Mouse (Mus musculus) kidney, adult 2 months (tissue): Measurements from ENCODE around the gene Eif2ak2. TPM values are rescaled to one million over a fixed set of nuclear protein-coding genes. Genes with fewer than 3 reads are reported as not detected.

ENCODE experiments used
- DNase-seq: peaks from one replicate; pipeline ENCODE4 v3.0.0; 2021
- H3K27ac ChIP-seq: fragments of 200-500 bp; 2 replicates; pipeline ENCODE4 v1.5.1; 2012; ENCODE audit warnings: low read depth, low read length, control low read depth, inconsistent platforms; ENCODE audit not compliant: insufficient read depth
- H3K27me3 ChIP-seq: fragments of 200-500 bp; replicated peaks from 2 replicates; pipeline ENCODE4 v1.6.1; 2012; ENCODE audit warnings: mild to moderate bottlenecking, moderate library complexity, low read length, inconsistent platforms; ENCODE audit not compliant: control insufficient read depth, insufficient read depth
- H3K36me3 ChIP-seq: fragments of 200-500 bp; 2 replicates; pipeline ENCODE4 v1.6.1; 2012; ENCODE audit warnings: mild to moderate bottlenecking, moderate library complexity, low read length, inconsistent platforms; ENCODE audit not compliant: control insufficient read depth, insufficient read depth
- H3K4me1 ChIP-seq: fragments of 200-500 bp; 2 replicates; pipeline ENCODE4 v1.6.1; 2011; ENCODE audit warnings: low read length; ENCODE audit not compliant: control insufficient read depth, insufficient read depth
- H3K4me3 ChIP-seq: fragments of 200-500 bp; 2 replicates; pipeline ENCODE4 v1.5.1; 2011; ENCODE audit warnings: mild to moderate bottlenecking, low read depth, low read length, control low read depth; ENCODE audit not compliant: insufficient read depth
- CTCF ChIP-seq: fragments of 200-500 bp; conservative IDR thresholded peaks from 2 replicates; pipeline ENCODE4 v1.5.1; 2011; ENCODE audit warnings: low read depth, mild to moderate bottlenecking, control low read depth, low read length, moderate library complexity, mixed read lengths; ENCODE audit not compliant: insufficient read depth, insufficient read length
- POLR2A ChIP-seq: fragments of 200-500 bp; IDR thresholded peaks from one replicate; pipeline ENCODE4 v1.6.1; 2011; ENCODE audit warnings: low read depth, low read length, control low read depth
- WGBS: fragments of 180-500 bp; shearing (Covaris S2); methylation state at CpG from one replicate; pipeline ENCODE4 v1.1.7; 2018; 5-methylcytosine and 5-hydroxymethylcytosine counted together
- polyA plus RNA-seq: library from polyadenylated mRNA; depleted of rRNA; stranded (reverse); fragments of >200 nt; gene quantifications from 2 replicates; pipeline ENCODE4 v1.2.3, GENCODE M21; 2012

The Eif2ak2 gene
- polyA plus RNA-seq, 1 experiment, result 5.6 TPM

DNA sequence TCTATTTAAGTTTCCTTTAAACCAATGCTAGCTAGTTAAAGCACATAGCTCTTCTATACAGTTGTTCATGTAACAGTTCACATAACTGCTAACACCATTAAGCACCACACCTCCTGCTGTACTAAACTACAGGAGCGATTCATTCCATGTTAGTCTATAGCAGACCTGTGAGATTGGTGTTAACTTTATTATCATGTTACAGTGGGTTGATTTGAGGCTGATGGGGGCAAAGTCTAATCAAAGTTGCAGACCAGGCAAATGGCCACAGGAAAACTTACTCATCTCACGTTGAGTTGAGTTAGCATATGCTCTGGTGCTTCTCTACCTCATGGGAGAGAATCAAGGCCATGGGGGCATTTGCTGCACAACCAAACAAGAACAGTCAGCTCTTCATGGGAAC lies 27.0 kb upstream of the Eif2ak2 start:
- 61% methylated on average over 2 of the region's 2 CpGs for WGBS
- no peak for DNase-seq
- H3K27ac ChIP-seq, result no peak overlapping the region
- TF ChIP-seq CTCF (no peak), POLR2A (no peak)
- no peaks in the 10 kb centered on the region for H3K4me1 ChIP-seq
- H3K27me3 ChIP-seq, result no peaks in the 10 kb centered on the region; the same call in 1 of the 2 replicates
- no peaks in the 10 kb centered on the region for H3K36me3 ChIP-seq
- H3K4me3 ChIP-seq, result no peak overlapping the region

- TF ChIP-seq POLR2A (no peak), CTCF (no peak)
- Histone ChIP-seq H3K36me3 (no peaks in the 10 kb centered on the region), H3K27ac (no peak within 1 kb of the TSS), H3K4me1 (no peaks in the 10 kb centered on the region), H3K27me3 (no peaks in the 10 kb centered on the region; the same call in 1 of the 2 replicates), H3K4me3 (no peak within 1 kb of the TSS)
- 81% methylated on average over 5 of the region's 5 CpGs for WGBS
- no peak for DNase-seq
Observed at GRCm38 (mm10) chr17:78906892-78907291, 24.5 kb upstream of the Eif2ak2 start, which contains the start of gene Sult6b1. TSS of gene Sult6b1 (minus strand) at chr17:78906992.

DNA sequence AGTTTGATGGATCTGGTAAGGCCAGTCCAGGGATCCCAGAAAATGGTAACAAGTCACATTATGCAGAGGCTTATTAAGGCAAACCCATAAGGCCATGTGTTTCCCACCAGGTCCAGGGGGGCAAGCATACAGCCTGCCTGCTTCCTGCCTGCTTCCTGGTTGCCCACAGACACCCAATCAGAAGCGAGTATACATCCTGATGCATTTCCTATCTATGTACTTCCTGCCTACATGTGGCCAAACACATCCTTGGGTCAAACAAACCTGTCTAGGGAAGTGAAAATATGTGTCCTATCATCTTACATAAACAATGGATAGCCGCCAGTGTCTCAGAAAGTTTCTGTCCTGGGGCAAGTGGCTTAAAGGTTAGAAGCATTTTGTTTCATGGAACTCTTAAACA lies 20.8 kb upstream of the Eif2ak2 start:
- Histone ChIP-seq H3K27ac (no peak overlapping the region), H3K36me3 (no peaks in the 10 kb centered on the region), H3K27me3 (no peaks in the 10 kb centered on the region; the same call in 1 of the 2 replicates), H3K4me1 (no peaks in the 10 kb centered on the region), H3K4me3 (no peak overlapping the region)
- WGBS, result 63% methylated on average over 2 of the region's 2 CpGs
- TF ChIP-seq POLR2A (no peak), CTCF (no peak)
- DNase-seq, result no peak

DNA sequence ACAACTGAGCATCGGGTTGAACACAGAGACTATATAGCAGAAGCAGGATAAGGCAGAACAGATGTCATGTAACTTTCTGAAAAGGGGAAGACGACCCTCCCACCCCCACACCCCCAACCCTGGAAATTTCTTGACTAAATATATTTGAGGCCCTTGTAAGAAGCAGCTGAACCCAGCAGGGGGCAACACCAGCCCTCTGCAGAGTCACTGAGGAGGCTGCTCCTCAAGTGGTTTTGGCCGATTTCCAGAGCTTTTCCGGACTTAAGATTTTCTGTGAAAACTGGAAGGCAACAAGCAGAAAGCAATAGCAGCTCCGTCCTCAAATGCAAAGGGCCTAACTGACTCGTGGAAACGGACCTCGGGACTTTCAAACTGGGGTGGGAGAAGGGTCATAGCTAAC lies 13.0 kb upstream of the Eif2ak2 start:
- H3K27me3 ChIP-seq, result no peaks in the 10 kb centered on the region
- H3K4me1 ChIP-seq, result no peaks in the 10 kb centered on the region
- TF ChIP-seq POLR2A, result no peak
- peak; percentile 64 for TF ChIP-seq CTCF
- no peaks in the 10 kb centered on the region for H3K36me3 ChIP-seq
- no peak overlapping the region for H3K27ac ChIP-seq
- peak overlapping the region; percentile 35 for H3K4me3 ChIP-seq
- WGBS, result 7% methylated on average over 8 of the region's 8 CpGs
- DNase-seq, result peak; percentile 70

GRCm38 (mm10) chr17:78894991-78895390 lies 12.6 kb upstream of the Eif2ak2 start:
- H3K27me3 ChIP-seq, result no peaks in the 10 kb centered on the region
- no peaks in the 10 kb centered on the region for H3K4me1 ChIP-seq
- no peak overlapping the region for H3K4me3 ChIP-seq
- 76% methylated on average over 7 of the region's 7 CpGs for WGBS
- no peak overlapping the region for H3K27ac ChIP-seq
- H3K36me3 ChIP-seq, result no peaks in the 10 kb centered on the region
- no peak for TF ChIP-seq POLR2A
- no peak for TF ChIP-seq CTCF
- DNase-seq, result no peak

DNA sequence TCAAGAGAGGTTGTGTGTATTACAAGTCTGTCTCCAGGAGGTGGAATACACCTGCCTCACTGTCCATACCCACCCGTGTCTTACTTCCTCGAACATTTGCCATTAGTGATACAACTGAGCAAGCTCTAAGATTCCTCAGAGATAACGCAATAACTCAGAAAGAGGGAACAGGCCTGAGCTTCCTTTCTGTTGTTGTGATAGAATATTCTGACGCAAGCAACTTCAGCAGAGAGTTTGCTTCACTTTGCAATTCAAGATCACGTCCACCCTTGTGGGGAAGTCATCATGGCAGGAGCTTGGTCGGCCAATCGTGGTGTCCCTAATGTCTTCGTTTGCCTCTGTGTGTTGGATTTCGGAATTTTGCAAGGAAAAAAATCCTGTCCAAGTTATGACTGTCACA lies 8.6 kb upstream of the Eif2ak2 start:
- no peak for TF ChIP-seq POLR2A
- no peak for TF ChIP-seq CTCF
- no peaks in the 10 kb centered on the region for H3K27me3 ChIP-seq
- DNase-seq, result no peak
- H3K4me1 ChIP-seq, result no peaks in the 10 kb centered on the region
- H3K27ac ChIP-seq, result no peak overlapping the region
- 81% methylated on average over 9 of the region's 9 CpGs for WGBS
- no peaks in the 10 kb centered on the region for H3K36me3 ChIP-seq
- no peak overlapping the region for H3K4me3 ChIP-seq

GRCm38 (mm10) chr17:78889184-78889583 lies 6.8 kb upstream of the Eif2ak2 start:
- Histone ChIP-seq H3K4me3 (no peak overlapping the region), H3K4me1 (no peaks in the 10 kb centered on the region), H3K27ac (no peak overlapping the region), H3K36me3 (no peaks in the 10 kb centered on the region), H3K27me3 (no peaks in the 10 kb centered on the region)
- TF ChIP-seq CTCF, result no peak
- TF ChIP-seq POLR2A, result no peak
- no peak for DNase-seq
- WGBS, result 50% methylated on average over 3 of the region's 3 CpGs

DNA sequence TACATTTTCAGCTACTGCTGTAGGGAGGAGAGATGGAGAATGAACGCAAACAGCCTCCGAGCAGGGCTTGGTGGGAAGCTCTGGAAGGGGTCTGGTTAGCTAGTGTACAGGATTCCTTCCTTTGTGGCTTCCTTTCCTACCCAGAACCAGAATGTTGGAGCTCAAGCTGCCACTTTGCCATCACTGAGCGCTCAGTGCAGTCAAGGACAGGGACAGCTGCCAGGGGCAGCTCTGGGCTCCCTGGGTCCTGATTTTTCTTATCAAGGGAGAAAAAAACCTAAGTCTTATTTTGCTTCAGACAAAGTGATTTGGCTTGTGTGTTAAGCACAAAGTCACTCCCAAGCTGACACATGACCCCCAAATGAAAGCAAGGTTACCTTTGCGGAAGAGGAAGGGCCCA lies 6.2 kb upstream of the Eif2ak2 start:
- TF ChIP-seq CTCF (no peak), POLR2A (no peak)
- DNase-seq, result no peak
- WGBS, result 89% methylated on average over 4 of the region's 4 CpGs
- Histone ChIP-seq H3K4me1 (no peaks in the 10 kb centered on the region), H3K27ac (no peak overlapping the region), H3K36me3 (no peaks in the 10 kb centered on the region), H3K4me3 (no peak overlapping the region), H3K27me3 (no peaks in the 10 kb centered on the region)
